Comparison of ENCODE assay signal across 30 mouse cellular contexts in the genomic region with DNA sequence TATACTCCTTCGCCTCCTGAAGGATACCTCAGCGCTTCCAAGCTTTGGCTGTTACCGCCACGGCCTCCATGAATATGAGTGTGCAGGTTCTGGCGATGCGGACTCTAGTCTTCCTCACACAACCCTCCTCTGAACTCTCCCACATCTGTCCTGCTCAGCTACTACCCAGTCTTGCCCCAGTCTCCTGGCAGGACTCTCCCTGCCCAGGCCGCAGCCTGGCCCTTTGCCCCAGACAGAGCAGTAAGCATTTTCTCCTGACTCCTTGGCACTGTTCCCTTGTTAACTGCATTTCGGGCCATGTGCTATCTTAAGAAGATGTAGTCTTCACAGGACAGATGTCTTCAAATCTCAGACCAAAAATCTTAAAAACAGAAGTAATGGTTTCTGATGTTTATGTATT. TPM values are rescaled to one million over a fixed set of nuclear protein-coding genes. Genes with fewer than 3 reads are reported as not detected.
DNase-seq lines count a peak whose midpoint lies in the region; TF ChIP-seq lines count a peak whose summit lies in the region.
"Had no signal": no experiment of that assay in that cellular context is flagged by ENCODE, and none has a peak within 500 bp of the region (broad histone marks: within the 10 kb centered on the region; RNA-seq: fewer than 3 reads in every experiment).

No protein-coding gene starts in this region.

- H3K27ac ChIP-seq in heart, adult 2 months, result peak overlapping the region; percentile 32
- H3K27ac ChIP-seq in liver, adult 2 months (replicated peaks; ENCODE audit: insufficient read depth, low read depth, low read length), result no peak overlapping the region
- H3K27ac ChIP-seq: forebrain, embryonic 13.5 days; hindbrain, embryonic 15.5 days; kidney, postnatal 0 days; liver, embryonic 14.5 days; macrophage; midbrain, embryonic 13.5 days; neural tube, embryonic 13.5 days had no signal

- H3K4me3 ChIP-seq in heart, adult 2 months, result no peak overlapping the region
- no peak overlapping the region for H3K4me3 ChIP-seq in liver, adult 2 months (ENCODE audit: insufficient read depth, low read depth, low read length)
- H3K4me3 ChIP-seq: forebrain, embryonic 13.5 days; heart, embryonic 12.5 days; hindbrain, embryonic 15.5 days; midbrain, embryonic 13.5 days; neural tube, embryonic 13.5 days had no signal

- H3K79me2 ChIP-seq in heart, adult 2 months (replicated peaks; ENCODE audit: control insufficient read depth, insufficient read depth, low read length), result no peaks in the 10 kb centered on the region
- H3K79me2 ChIP-seq in liver, adult 2 months (ENCODE audit: control insufficient read depth, insufficient read depth, low read length), result no peaks in the 10 kb centered on the region

- H3K9ac ChIP-seq in heart, adult 2 months (ENCODE audit: low read depth, low read length), result no peak overlapping the region
- no peak overlapping the region for H3K9ac ChIP-seq in liver, adult 2 months (ENCODE audit: low read depth, low read length)
- H3K9ac ChIP-seq: forebrain, embryonic 13.5 days; heart, embryonic 12.5 days; hindbrain, embryonic 15.5 days; liver, embryonic 14.5 days; midbrain, embryonic 13.5 days; neural tube, embryonic 13.5 days had no signal

- TF ChIP-seq CTCF in heart, adult 2 months (IDR thresholded peaks at IDR 0.05), result no peak
- TF ChIP-seq CTCF in liver, adult 2 months (IDR thresholded peaks at IDR 0.05; ENCODE audit: low read depth, low read length), result no peak

- intact Hi-C loops in heart, adult 2 months (cut with DNase I), result loop anchor here (1.0 to 2.0 kb wide), 2 partner anchors 15 to 78 kb away; no protein-coding TSS in a partner anchor
- intact Hi-C loops in heart, postnatal 36 days (cut with DNase I), result no loop called here

- no peak for TF ChIP-seq POLR2A in heart, adult 2 months (IDR thresholded peaks at IDR 0.05; ENCODE audit: insufficient read depth, low read depth, low read length)
- TF ChIP-seq POLR2A in liver, adult 2 months (IDR thresholded peaks at IDR 0.05; ENCODE audit: extremely low read depth, insufficient read depth, low read length), result no peak

- no peaks in the 10 kb centered on the region for H3K36me3 ChIP-seq in heart, adult 2 months (ENCODE audit: control insufficient read depth, insufficient read depth, low read length)
- H3K36me3 ChIP-seq in liver, adult 2 months (ENCODE audit: control insufficient read depth, insufficient read depth, low read length), result no peaks in the 10 kb centered on the region
- H3K36me3 ChIP-seq: heart, embryonic 12.5 days; hindbrain, embryonic 15.5 days; midbrain, embryonic 13.5 days; neural tube, embryonic 13.5 days had no signal

- DNase-seq in adrenal gland, postnatal 10 days, result peak; percentile 43
- DNase-seq in adrenal gland, adult 8-10 months, result no peak
- DNase-seq in heart, adult 2 months, result peak in 1 of 2 experiments; percentile 14
- DNase-seq in heart, postnatal 36 days, result no peak
- DNase-seq in liver, adult 2 months (ENCODE audit: extremely low read depth, low read depth, low spot score), result peak; percentile 66
- DNase-seq in liver, result no peak
- DNase-seq in urinary bladder, postnatal 14 days (ENCODE audit: low spot score), result no peak
- no peak for DNase-seq in right cerebral cortex, postnatal 36 days (ENCODE audit: low spot score in 2 of 2)
- DNase-seq: cerebellum, adult 9-10 months; cerebellum, postnatal 36 days; layer of hippocampus, postnatal 36 days; left cerebral cortex, postnatal 4 days; lung, adult 2 months; lung, postnatal 10 days; thymus, adult 2 months; thymus, postnatal 4 days had no signal

- TF ChIP-seq EP300 in heart, adult 2 months (IDR thresholded peaks at IDR 0.05; ENCODE audit: insufficient read depth, low read depth, low read length), result no peak

- no peaks in the 10 kb centered on the region; the same call in 1 of the 2 replicates for H3K27me3 ChIP-seq in heart, adult 2 months (ENCODE audit: control insufficient read depth, insufficient read depth, low read length)
- H3K27me3 ChIP-seq in liver, adult 2 months (ENCODE audit: control insufficient read depth, insufficient read depth, low read length), result no peaks in the 10 kb centered on the region
- H3K27me3 ChIP-seq: forebrain, embryonic 13.5 days; hindbrain, embryonic 15.5 days; midbrain, embryonic 13.5 days had no signal

- WGBS in heart, adult 2 months, result 56% methylated on average over 8 of the region's 8 CpGs
- 76% methylated on average over 8 of the region's 8 CpGs for WGBS in liver, adult 2 months

- peaks cover 7% of the 10 kb centered on the region for H3K4me1 ChIP-seq in heart, adult 2 months (ENCODE audit: control insufficient read depth, insufficient read depth, low read length)
- H3K4me1 ChIP-seq in liver, adult 2 months (ENCODE audit: control insufficient read depth, insufficient read depth, low read length), result peaks cover 5% of the 10 kb centered on the region; the same call in 1 of the 2 replicates

RNA-seq across cellular contexts. Expression of gene Bnip3, which starts 12.3 kb away (rescaled TPM):
- 100 to 1,000 TPM; 167 to 263 TPM for total RNA-seq in adrenal gland, postnatal 10 days (2021)
- 100 to 1,000 TPM; 109 to 258 (median 200) TPM for total RNA-seq in adrenal gland, adult 8-10 months (2022)
- total RNA-seq in heart, adult 2 months (2021), result 100 to 1,000 TPM; 270 to 401 TPM
- 48.7 and 100 TPM in 2 replicates for polyA plus RNA-seq in heart, adult 2 months (2012; rRNA removed)
- 100 to 1,000 TPM; 306 to 356 TPM for total RNA-seq in heart, postnatal 36 days (2021)
- 213 and 264 TPM in 2 replicates for total RNA-seq in liver, adult 2 months (2014; rRNA removed)
- polyA plus RNA-seq in liver, adult 2 months (2012; rRNA removed), result 56.7 and 62.0 TPM in 2 replicates

RNA-seq across cellular contexts. Expression of gene Jakmip3, which starts 18.9 kb away (rescaled TPM):
- total RNA-seq in adrenal gland, postnatal 10 days (2021), result 1 to 10 TPM; 2.1 to 3.5 TPM
- 10 to 100 TPM in 2 of 4 experiments, 1 to 10 TPM in 2; 4.4 to 13.1 (median 8.8) TPM for total RNA-seq in adrenal gland, adult 8-10 months (2022)
- under 1 TPM; 0.13 to 0.14 TPM for total RNA-seq in heart, adult 2 months (2021)
- 0.16 and 0.26 TPM in 2 replicates for polyA plus RNA-seq in heart, adult 2 months (2012; rRNA removed)
- under 1 TPM; 0.14 to 0.53 TPM for total RNA-seq in heart, postnatal 36 days (2021)
- total RNA-seq in liver, adult 2 months (2014; rRNA removed), result not detected in 2 replicates
- 0.02 TPM in 1 of 2 replicates, not detected in the other for polyA plus RNA-seq in liver, adult 2 months (2012; rRNA removed)
- total RNA-seq: CH12.LX; granulocyte monocyte progenitor cell, adult 5-6 weeks; hematopoietic stem cell, adult 5-6 weeks; megakaryocyte-erythroid progenitor cell, adult 5-6 weeks had no signal
- polyA plus RNA-seq: C2C12; heart, postnatal 0 days; lung, adult 2 months; macrophage had no signal

Comparison
In these comparisons a context has a peak if more than half of its experiments do, and no peak if none do; other contexts are left out.
1. DNase-seq: peak in adrenal gland, postnatal 10 days (single experiment) and liver, adult 2 months (single experiment); none in adrenal gland, adult 8-10 months (single experiment), heart, postnatal 36 days (0 of 2), liver (single experiment), urinary bladder, postnatal 14 days (single experiment) and right cerebral cortex, postnatal 36 days (0 of 2).